Mouse (Mus musculus): ENCODE results near the gene Eml2. TPM values are rescaled to one million over a fixed set of nuclear protein-coding genes. Genes with fewer than 3 reads are reported as not detected.

Gene Eml2
- total RNA-seq, 2 experiments from 2014 or later, result 141 to 147 TPM

GRCm38 (mm10) chr7:19160115-19160514 is 16.1 kb upstream of the Eml2 start:
- DNase-seq (ENCODE audit: low spot score in 2 of 2), result no peak

- DNase-seq (ENCODE audit: low spot score in 2 of 2), result no peak
Observed at GRCm38 (mm10) chr7:19162928-19163327, 13.3 kb upstream of the Eml2 start.

- no peak for DNase-seq (ENCODE audit: low spot score in 2 of 2)
Observed at GRCm38 (mm10) chr7:19163752-19164151, 12.5 kb upstream of the Eml2 start.

DNA sequence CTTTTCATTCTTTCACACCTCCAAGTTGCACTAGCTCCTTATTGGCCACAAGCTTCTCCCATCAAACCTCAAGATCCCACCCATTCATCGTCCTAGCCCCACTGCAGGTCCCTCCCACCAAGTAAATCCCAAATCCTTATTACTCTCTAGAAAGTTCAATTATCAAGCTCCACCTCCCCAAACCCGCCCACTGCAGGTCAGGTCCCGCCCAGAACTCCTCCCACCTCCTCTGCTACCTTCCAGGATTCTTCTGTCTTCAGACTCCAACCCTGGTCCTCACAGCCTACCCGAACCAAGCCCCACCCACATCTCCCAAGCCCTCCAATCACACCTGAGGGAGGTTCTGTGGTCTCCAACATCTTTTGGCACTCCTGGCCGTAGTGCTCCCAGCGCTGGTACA is 12.0 kb upstream of the Eml2 start:
- DNase-seq (ENCODE audit: low spot score in 2 of 2), result no peak

GRCm38 (mm10) chr7:19164978-19165377 is 11.2 kb upstream of the Eml2 start:
- no peak for DNase-seq (ENCODE audit: low spot score in 2 of 2)

DNA sequence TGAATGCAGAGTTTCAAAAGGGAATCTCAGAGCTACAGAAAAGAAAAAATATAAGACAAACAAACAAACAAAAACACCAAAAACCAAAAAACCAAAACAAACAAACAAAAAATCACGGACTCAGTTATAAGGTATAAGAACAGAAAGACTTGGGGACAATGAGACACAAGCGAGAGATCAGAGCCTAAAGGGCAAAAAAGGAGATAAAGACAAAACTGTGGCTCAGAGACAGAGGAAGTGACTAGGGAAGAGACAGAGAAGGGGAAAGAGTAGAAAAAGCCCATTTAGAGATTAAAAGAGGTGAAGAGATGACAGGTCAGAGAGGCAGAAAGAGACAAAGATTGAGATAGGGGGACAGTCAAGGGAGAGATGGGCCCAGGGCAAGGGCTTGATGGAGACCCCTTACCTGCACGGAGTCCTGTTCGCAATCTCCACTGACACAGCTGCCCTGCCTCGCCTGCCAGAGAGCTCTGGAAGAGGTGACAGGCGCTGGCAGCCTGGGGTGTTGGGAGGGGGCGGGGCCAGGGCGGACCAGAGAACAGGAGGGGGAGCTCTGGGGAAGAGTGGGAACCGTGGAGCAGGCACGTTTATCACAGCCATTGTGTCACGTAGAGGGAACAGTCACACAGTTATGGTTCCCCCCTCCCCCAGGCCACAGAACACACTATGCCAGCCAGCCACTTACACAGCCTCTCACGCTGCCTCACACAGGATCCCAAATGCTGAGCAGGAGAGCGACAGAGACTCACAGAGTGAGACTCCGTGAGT is 10.4 kb upstream of the Eml2 start, which contains the start of gene Gipr:
Gipr (minus strand) TSS at position 472 of the 768 bp plus-strand sequence.
- DNase-seq (ENCODE audit: low spot score in 2 of 2), result no peak

GRCm38 (mm10) chr7:19166990-19167389 is 9.2 kb upstream of the Eml2 start:
- DNase-seq (ENCODE audit: low spot score in 2 of 2), result no peak

DNA sequence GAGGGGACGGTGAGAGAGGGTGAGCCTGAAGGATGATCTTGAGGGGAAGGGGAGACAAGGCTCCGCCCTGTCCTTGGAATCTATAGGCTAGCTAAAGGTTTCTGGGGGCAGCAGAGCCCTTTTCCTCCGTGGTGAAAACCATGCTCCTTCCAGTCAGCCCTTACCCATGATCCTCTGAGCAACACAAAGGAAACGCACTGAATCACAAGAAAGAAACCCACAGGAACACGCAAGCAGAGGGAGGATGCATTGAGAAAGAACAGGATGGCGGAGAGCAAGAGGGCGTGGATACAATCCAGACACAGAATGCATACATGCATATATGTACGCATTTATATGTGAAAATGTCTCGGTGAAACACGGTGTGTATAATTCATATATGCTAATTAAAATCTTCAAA is 6.7 kb upstream of the Eml2 start:
- no peak for DNase-seq (ENCODE audit: low spot score in 2 of 2)

DNA sequence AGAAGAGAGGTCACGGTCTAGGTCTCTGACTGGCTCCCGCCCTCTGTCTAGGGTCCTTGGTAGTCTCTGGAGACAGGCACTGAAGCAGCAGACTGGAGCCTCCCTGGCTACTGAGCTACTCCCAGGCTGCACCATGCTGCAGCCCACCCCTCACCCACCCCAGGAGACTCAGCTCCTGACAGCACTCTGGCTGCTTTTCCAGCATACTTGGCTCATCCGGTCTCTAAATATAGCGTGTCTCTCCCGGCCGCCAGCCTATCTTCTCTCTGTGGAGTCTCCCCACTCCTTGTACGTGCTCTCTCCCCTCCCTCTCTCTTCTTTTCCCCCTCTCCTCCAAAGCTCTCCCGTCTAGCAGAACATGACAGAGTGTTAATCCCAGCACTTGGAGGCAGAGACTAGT is 6.1 kb upstream of the Eml2 start:
- peak in 1 of 2 experiments; percentile 57 for DNase-seq (ENCODE audit: low spot score in 2 of 2)

- DNase-seq (ENCODE audit: low spot score in 2 of 2), result no peak
Observed at GRCm38 (mm10) chr7:19171831-19172230, 4.4 kb upstream of the Eml2 start.

GRCm38 (mm10) chr7:19172874-19173273 is 3.3 kb upstream of the Eml2 start:
- DNase-seq (ENCODE audit: low spot score in 2 of 2), result peak; percentile 85 to 90

GRCm38 (mm10) chr7:19176516-19176947 is 311 bp downstream of the Eml2 start:
- DNase-seq (ENCODE audit: low spot score in 2 of 2), result peak in 1 of 2 experiments; percentile 66

DNA sequence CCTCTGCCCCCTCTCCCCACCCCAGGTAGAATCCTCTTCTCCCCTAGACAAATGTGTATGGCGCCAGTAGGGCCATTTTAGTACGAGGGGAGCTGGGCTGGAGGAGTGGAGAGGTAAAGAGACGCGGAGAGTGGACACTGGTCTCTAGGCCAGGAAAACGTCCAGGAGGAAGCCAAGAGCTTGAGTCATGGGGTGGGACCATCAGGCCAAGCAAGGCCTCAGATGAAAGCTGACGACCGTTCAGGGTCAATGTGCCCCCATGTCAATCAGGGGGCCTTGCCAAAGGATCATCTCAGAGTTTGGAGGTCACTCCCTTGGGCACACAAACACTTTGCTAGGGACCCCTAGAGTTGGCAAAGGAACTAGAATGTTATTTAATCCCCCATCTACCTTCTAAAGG is 995 bp downstream of the Eml2 start:
- DNase-seq (ENCODE audit: low spot score in 2 of 2), result no peak

DNA sequence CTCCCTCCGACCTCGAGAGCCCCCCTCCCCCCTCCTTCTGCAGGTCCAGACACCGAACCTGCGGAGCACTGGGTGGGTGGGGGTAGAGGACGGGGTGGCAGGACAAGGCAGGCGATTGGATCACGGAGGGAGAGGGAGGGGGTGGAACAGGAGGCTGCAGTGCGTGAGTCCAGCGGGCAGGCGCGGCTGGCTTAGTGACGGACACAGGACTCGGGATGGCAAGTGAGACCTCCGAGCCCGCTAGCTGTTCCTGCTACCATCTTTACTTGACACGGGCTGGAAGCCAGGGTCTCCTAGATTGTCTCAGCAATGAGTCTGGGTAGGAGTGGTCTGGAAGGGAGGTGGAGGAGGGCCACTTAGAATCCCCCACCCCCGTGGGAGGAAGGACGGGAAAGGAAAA is 1.8 kb downstream of the Eml2 start:
- DNase-seq (ENCODE audit: low spot score in 2 of 2), result peak in 1 of 2 experiments; percentile 65

- DNase-seq (ENCODE audit: low spot score in 2 of 2), result peak; percentile 87 to 91
Observed at GRCm38 (mm10) chr7:19178443-19179092, 2.3 kb downstream of the Eml2 start.

DNA sequence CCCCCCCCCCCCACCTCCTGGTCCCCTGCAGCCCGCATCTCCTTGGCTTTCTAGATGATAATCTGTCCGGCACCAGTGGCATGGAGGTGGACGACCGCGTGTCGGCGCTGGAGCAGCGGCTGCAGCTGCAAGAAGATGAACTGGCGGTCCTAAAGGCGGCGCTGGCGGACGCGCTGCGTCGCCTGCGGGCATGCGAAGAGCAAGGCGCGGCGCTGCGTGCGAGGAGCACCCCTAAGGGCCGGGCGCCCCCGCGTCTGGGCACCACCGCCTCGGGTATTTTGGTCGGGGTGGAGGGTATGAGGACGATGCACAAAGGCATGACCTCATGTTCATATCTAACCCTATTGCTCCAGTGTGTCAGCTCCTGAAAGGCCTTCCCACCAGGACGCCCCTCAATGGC is 3.0 kb downstream of the Eml2 start:
- DNase-seq (ENCODE audit: low spot score in 2 of 2), result peak; percentile 56 to 73

DNA sequence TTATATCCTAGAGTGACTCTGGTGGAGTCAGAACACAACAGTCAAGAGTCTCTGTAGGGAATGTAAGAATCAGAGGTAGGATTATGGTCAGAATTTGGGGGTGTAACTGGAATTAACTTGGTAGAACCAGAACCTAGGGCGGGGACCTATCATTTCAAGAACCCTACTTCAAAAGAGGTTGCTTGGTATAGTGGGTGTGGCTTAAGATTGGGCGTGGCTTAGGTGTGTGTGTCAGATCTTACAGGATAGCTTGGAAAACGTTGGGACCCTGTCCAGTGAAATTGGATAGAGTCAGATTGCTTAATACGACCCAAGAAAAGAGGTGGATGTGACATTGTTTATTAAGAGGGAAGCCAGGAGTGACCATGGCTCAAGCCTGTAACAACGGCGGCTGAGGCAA is 3.7 kb downstream of the Eml2 start:
- DNase-seq (ENCODE audit: low spot score in 2 of 2), result no peak

DNA sequence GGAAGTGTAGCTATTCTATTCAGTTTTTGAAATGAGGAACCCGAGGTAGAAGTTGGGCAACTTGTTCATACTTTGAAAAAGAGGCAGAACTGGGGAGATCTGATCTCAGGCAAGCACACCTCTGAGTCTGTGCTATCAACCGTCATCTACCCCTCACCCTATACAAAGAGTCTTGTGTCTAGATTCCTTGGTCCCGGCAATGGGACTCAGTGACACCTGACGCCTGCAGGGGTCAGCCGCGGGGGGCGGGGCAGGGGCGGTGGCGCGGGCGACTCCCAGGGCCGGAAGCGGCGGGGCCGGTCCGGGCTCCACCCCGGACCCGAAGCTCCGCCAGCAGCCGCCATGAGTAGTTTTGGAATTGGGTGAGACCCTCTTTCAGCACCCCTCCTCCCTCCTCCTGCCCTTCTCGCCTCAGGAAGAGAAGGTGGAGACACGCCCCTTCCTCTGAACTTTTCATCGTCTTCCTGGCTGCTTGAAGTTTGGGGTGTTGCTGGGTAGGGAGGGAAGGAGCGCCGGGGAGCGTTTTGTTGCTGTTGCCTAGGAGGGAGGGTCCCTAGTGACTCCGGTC is 4.7 kb downstream of the Eml2 start:
- no peak for DNase-seq (ENCODE audit: low spot score in 2 of 2)

GRCm38 (mm10) chr7:19184250-19184649 is 8.0 kb downstream of the Eml2 start:
- no peak for DNase-seq (ENCODE audit: low spot score in 2 of 2)

GRCm38 (mm10) chr7:19184758-19185157 is 8.5 kb downstream of the Eml2 start:
- DNase-seq (ENCODE audit: low spot score in 2 of 2), result no peak

DNA sequence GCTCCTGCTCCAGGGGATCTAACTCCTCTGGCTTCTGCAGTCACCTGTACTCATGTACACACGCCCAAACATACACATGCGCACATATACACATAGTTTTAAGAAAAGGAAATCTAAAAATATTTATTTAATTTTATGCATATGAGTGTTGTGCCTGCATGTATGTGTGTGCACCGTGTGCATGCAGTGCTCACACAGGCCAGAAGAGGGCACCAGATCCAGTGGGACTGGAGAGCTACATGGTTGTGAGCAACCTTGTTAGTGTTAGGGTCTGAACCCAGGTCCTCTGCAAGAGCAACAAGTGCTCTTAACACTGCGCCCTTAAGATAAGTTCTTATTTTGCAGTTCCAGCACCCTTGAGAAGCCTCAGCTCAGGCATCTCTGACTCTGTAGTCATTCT is 18.5 kb downstream of the Eml2 start:
- DNase-seq (ENCODE audit: low spot score in 2 of 2), result no peak

DNA sequence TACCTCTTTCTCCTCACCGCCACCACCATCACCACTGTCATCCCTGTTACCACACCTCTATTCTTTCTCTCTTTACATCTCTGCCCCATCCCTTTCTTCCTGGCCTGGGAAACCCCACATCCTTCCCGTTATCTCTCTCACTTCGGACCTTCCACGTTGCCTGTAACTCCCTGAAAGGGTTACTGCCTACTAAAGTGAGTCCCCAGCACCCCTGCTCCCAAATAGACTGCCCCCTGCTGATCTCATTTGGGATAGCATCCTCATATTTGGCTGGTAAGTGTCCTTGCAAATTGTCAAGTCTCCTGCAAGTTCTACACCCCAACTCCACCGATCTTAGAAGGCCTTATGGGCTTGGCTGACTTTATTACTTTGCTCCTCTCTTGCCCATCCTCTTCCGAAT is 20.5 kb downstream of the Eml2 start:
- DNase-seq (ENCODE audit: low spot score in 2 of 2), result peak in 1 of 2 experiments; percentile 66

All from left cerebral cortex, adult 18-20 months (tissue).